Mouse (Mus musculus) cerebellum, adult 2 months (tissue): Measurements from ENCODE around the gene Crisp4.

Experiments
- CTCF ChIP-seq: fragments of 200-500 bp; IDR thresholded peaks from 2 replicates; pipeline ENCODE4 v1.5.1; 2011; ENCODE audit warnings: low read depth, mild to moderate bottlenecking, control low read depth, low read length, moderate library complexity, borderline replicate concordance; ENCODE audit not compliant: insufficient read depth
- POLR2A ChIP-seq: fragments of 200-500 bp; IDR thresholded peaks from 2 replicates; pipeline ENCODE4 v1.6.1; 2011; ENCODE audit warnings: low read length, control low read depth, borderline replicate concordance; ENCODE audit not compliant: insufficient read depth

DNA sequence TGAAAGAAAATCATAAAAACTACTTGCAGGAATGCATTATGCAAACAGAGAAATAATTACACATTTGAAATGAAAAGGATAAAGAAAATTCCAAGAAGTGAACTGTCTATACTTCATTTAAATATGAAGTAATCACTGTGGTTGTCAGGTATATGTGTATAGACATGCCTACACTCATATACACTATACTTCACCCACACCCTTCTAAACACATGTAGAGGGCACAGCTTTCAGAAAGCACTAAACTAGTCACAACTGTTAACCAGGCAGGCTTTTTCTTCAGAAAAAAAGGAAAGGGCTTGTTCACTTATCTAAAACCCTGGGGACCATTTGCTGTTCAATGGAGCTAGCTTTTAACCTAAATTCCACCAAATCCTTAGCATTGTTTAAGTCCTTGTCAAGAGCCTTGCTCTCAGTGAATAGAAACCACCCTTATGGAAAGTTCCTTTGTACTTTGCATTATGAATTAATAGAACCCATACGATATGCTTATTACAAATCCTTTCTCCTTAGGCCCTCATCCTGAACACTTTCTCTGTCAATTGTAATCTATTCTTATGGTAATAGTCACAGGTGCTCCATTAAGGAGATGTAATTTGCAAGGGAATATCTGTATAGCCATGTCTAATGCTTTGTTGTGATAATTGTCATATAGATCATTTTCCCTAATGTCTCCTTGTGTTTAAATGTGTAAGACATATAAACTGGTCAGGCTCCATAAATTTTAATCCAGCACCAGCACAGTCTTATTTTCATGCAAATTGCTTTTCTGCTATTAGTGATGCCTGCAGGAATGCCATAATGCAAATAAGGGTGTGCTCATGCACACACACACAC lies 40.5 kb downstream of the Crisp4 start:
- TF ChIP-seq CTCF (no peak), POLR2A (no peak)
